Mouse (Mus musculus) kidney, adult 2 months (tissue): ENCODE results near the gene Gtf2i. TPM values are rescaled to one million over a fixed set of nuclear protein-coding genes. Genes with fewer than 3 reads are reported as not detected.

Experiments used
- DNase-seq: peaks from one replicate; pipeline ENCODE4 v3.0.0; 2021
- H3K27ac ChIP-seq: fragments of 200-500 bp; 2 replicates; pipeline ENCODE4 v1.5.1; 2012; ENCODE audit warnings: low read depth, low read length, control low read depth, inconsistent platforms; ENCODE audit not compliant: insufficient read depth
- H3K27me3 ChIP-seq: fragments of 200-500 bp; replicated peaks from 2 replicates; pipeline ENCODE4 v1.6.1; 2012; ENCODE audit warnings: mild to moderate bottlenecking, moderate library complexity, low read length, inconsistent platforms; ENCODE audit not compliant: control insufficient read depth, insufficient read depth
- H3K36me3 ChIP-seq: fragments of 200-500 bp; 2 replicates; pipeline ENCODE4 v1.6.1; 2012; ENCODE audit warnings: mild to moderate bottlenecking, moderate library complexity, low read length, inconsistent platforms; ENCODE audit not compliant: control insufficient read depth, insufficient read depth
- H3K4me1 ChIP-seq: fragments of 200-500 bp; 2 replicates; pipeline ENCODE4 v1.6.1; 2011; ENCODE audit warnings: low read length; ENCODE audit not compliant: control insufficient read depth, insufficient read depth
- H3K4me3 ChIP-seq: fragments of 200-500 bp; 2 replicates; pipeline ENCODE4 v1.5.1; 2011; ENCODE audit warnings: mild to moderate bottlenecking, low read depth, low read length, control low read depth; ENCODE audit not compliant: insufficient read depth
- CTCF ChIP-seq: fragments of 200-500 bp; conservative IDR thresholded peaks from 2 replicates; pipeline ENCODE4 v1.5.1; 2011; ENCODE audit warnings: low read depth, mild to moderate bottlenecking, control low read depth, low read length, moderate library complexity, mixed read lengths; ENCODE audit not compliant: insufficient read depth, insufficient read length
- POLR2A ChIP-seq: fragments of 200-500 bp; IDR thresholded peaks from one replicate; pipeline ENCODE4 v1.6.1; 2011; ENCODE audit warnings: low read depth, low read length, control low read depth
- WGBS: fragments of 180-500 bp; shearing (Covaris S2); methylation state at CpG from one replicate; pipeline ENCODE4 v1.1.7; 2018; 5-methylcytosine and 5-hydroxymethylcytosine counted together
- polyA plus RNA-seq: library from polyadenylated mRNA; depleted of rRNA; stranded (reverse); fragments of >200 nt; gene quantifications from 2 replicates; pipeline ENCODE4 v1.2.3, GENCODE M21; 2012; rRNA removed

Gene Gtf2i
- polyA plus RNA-seq, 1 experiment, result 103 TPM

- TF ChIP-seq POLR2A, result no peak
- no peak for TF ChIP-seq CTCF
- Histone ChIP-seq H3K36me3 (no peaks in the 10 kb centered on the region), H3K27ac (no peak overlapping the region), H3K4me1 (no peaks in the 10 kb centered on the region), H3K27me3 (no peaks in the 10 kb centered on the region), H3K4me3 (no peak overlapping the region)
- WGBS, result 38% methylated on average over 11 of the region's 11 CpGs
- DNase-seq, result peak; percentile 82
Measured at GRCm38 (mm10) chr5:134209931-134210554, 104.5 kb downstream of the Gtf2i start.

- Histone ChIP-seq H3K36me3 (no peaks in the 10 kb centered on the region), H3K4me1 (no peaks in the 10 kb centered on the region), H3K4me3 (no peak overlapping the region), H3K27me3 (no peaks in the 10 kb centered on the region), H3K27ac (no peak overlapping the region)
- no peak for TF ChIP-seq POLR2A
- TF ChIP-seq CTCF, result no peak
- DNase-seq, result no peak
- 80% methylated on average over 10 of the region's 10 CpGs for WGBS
Measured at GRCm38 (mm10) chr5:134206721-134207120, 107.8 kb downstream of the Gtf2i start.

GRCm38 (mm10) chr5:134193664-134194063 lies 120.9 kb downstream of the Gtf2i start:
- H3K4me1 ChIP-seq, result no peaks in the 10 kb centered on the region
- TF ChIP-seq CTCF, result no peak
- no peak for TF ChIP-seq POLR2A
- H3K4me3 ChIP-seq, result no peak overlapping the region
- no peak for DNase-seq
- H3K27ac ChIP-seq, result no peak overlapping the region
- 83% methylated on average over 8 of the region's 8 CpGs for WGBS
- no peaks in the 10 kb centered on the region for H3K27me3 ChIP-seq
- H3K36me3 ChIP-seq, result no peaks in the 10 kb centered on the region

- no peaks in the 10 kb centered on the region for H3K27me3 ChIP-seq
- H3K27ac ChIP-seq, result no peak overlapping the region
- peaks cover under 1% of the 10 kb centered on the region for H3K4me1 ChIP-seq
- 63% methylated on average over 7 of the region's 7 CpGs for WGBS
- no peak for DNase-seq
- TF ChIP-seq POLR2A, result no peak
- TF ChIP-seq CTCF, result no peak
- H3K4me3 ChIP-seq, result no peak overlapping the region
- H3K36me3 ChIP-seq, result no peaks in the 10 kb centered on the region
Measured at GRCm38 (mm10) chr5:134188571-134188970, 126.0 kb downstream of the Gtf2i start.

Other genes starting within 250 kb of the Gtf2i start
- 27.5 and 39.3 TPM in 2 replicates for gene Castor2, start 215.0 kb downstream of the Gtf2i start, polyA plus RNA-seq
- gene Rcc1l, start 138.0 kb downstream of the Gtf2i start, polyA plus RNA-seq, result 18.7 and 19.3 TPM in 2 replicates
- gene Gtf2ird2, start 130.7 kb downstream of the Gtf2i start, polyA plus RNA-seq, result 5.6 and 5.7 TPM in 2 replicates
- gene Ncf1, start 85.1 kb downstream of the Gtf2i start, polyA plus RNA-seq, result 2.6 and 6.7 TPM in 2 replicates
- 22.4 and 24.0 TPM in 2 replicates for gene Gtf2ird1, start 142.0 kb upstream of the Gtf2i start, polyA plus RNA-seq
- gene Clip2, start 237.7 kb upstream of the Gtf2i start, polyA plus RNA-seq, result 22.4 and 25.2 TPM in 2 replicates
- gene Syna, start 245.4 kb upstream of the Gtf2i start, polyA plus RNA-seq, result 0.34 and 0.48 TPM in 2 replicates